Mouse (Mus musculus) frontal cortex, postnatal 36 days (tissue): ENCODE measurements around the gene Psmb6.

Source experiments
- DNase-seq, 2 experiments: peaks; one replicate each; pipeline ENCODE4 v3.0.0; 2022; ENCODE audit warnings: low spot score in 2 of 2

Gene Psmb6

GRCm38 (mm10) chr11:70525184-70525678, at the start of gene Psmb6:
TSS of gene Psmb6 (plus strand) at chr11:70525367.
- DNase-seq: peak; percentile 91 to 95

DNA sequence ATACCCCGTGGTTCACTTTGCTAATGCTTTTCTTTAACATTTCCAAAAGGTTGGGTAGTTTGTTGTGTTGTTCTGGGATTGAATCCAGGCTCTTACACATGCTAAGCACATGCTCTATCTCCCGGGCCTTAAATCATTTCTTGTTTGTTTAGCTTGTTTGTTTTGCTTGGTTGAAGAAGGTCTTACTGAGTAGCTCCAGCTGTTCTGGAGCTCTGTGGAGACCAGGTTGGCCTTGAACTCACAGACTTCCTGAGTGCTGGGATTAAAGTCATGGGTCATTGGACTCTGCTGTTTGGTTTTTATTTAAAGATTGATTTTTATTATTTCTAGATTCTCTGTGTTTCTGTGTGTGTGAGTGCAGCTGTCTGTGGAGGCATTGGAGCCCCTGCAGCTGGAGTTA, 39.7 kb upstream of the Psmb6 start:
- no peak for DNase-seq

- DNase-seq: no peak
Observed at GRCm38 (mm10) chr11:70487816-70488215, 37.4 kb upstream of the Psmb6 start.

GRCm38 (mm10) chr11:70489138-70489537, 36.0 kb upstream of the Psmb6 start:
- peak; percentile 9 to 26 for DNase-seq

DNA sequence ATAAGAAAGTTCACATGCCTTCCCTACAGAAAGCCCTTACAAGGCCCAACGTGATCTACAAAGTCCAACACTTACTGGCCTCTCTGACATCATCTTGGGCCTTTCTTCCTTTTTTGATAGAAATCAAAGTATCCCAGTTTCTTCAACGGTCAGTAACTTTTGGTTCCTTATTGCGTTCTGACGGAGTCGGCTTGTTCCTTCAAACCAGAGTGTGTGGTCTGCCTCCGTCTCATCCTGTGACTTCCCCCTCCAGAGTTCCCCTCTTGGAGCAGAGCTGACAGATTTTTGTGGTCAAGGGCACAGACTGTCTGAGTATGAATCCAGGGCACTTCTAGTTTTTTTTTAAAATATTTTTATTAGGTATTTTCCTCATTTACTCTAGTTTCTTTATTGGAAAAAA, 35.5 kb upstream of the Psmb6 start:
- peak in 1 of 2 experiments; percentile 2 for DNase-seq

GRCm38 (mm10) chr11:70499566-70500475, 25.3 kb upstream of the Psmb6 start:
- DNase-seq: no peak

- DNase-seq: no peak
Observed at GRCm38 (mm10) chr11:70500476-70500812, 24.7 kb upstream of the Psmb6 start.

- DNase-seq: no peak
Observed at GRCm38 (mm10) chr11:70502018-70502417, 23.1 kb upstream of the Psmb6 start.

- no peak for DNase-seq
Observed at GRCm38 (mm10) chr11:70504970-70505369, 20.2 kb upstream of the Psmb6 start, which contains the start of gene Tm4sf5. TSS of gene Tm4sf5 (plus strand) at chr11:70505244.

- DNase-seq: peak; percentile 21 to 50
Observed at GRCm38 (mm10) chr11:70506385-70506784, 18.8 kb upstream of the Psmb6 start.

- no peak for DNase-seq
Observed at GRCm38 (mm10) chr11:70506962-70507515, 18.1 kb upstream of the Psmb6 start.

DNA sequence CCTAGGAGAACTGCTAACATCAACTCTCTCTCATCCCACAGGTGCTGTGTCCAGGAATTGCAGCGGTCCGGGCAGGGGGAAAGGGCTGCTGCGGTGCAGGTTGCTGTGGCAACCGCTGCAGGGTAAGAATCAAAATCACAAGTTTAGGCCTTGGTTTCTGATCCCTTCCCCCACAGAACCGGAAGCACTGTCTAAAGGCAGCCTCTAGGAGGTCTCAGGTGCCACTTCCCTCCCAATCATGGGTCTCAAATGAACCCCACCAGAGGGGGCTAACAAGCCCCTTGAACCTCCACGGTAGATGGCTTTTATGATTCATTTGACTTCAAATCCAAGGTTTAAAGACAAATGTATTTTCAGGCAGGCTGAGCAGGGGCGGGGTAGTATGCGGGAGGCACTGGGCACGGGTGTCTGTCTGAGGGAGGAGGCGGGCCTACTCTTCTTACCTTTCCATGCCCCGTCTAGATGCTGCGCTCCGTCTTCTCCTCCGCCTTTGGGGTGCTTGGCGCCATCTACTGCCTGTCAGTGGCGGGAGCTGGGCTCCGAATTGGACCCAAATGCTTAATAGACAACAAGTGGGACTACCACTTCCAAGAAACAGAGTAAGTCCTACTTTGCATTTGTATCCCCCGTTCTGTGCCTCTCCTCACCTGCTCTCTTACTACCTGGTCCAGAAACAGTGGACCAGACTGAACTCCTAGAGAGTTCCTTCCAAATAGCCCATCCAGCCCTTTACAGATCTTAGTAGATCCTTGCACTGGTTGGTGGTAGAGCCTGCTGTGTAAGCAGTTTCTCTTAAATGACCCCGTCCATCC, 15.2 kb upstream of the Psmb6 start:
- peak; percentile 30 to 37 for DNase-seq

DNA sequence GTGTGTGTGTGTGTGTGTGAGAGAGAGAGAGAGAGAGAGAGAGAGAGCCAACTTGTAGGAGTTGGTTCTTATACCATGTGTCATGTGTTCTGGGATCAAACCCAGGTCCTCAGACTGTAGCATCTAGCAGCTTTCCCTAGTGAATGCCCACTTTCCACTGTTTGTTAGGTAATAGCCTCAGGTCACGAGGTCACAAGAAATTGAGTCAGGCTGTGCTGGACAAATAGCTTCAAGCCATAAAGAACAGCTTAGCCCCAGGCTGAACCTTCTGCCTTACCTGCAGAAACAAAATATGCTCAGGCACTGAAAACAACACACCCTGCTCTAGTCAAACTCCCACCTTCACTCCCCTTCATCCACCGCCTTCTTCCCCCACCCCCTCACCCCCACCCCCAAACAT, 13.9 kb upstream of the Psmb6 start:
- DNase-seq: no peak

- DNase-seq: no peak
Observed at GRCm38 (mm10) chr11:70511825-70512224, 13.3 kb upstream of the Psmb6 start.

DNA sequence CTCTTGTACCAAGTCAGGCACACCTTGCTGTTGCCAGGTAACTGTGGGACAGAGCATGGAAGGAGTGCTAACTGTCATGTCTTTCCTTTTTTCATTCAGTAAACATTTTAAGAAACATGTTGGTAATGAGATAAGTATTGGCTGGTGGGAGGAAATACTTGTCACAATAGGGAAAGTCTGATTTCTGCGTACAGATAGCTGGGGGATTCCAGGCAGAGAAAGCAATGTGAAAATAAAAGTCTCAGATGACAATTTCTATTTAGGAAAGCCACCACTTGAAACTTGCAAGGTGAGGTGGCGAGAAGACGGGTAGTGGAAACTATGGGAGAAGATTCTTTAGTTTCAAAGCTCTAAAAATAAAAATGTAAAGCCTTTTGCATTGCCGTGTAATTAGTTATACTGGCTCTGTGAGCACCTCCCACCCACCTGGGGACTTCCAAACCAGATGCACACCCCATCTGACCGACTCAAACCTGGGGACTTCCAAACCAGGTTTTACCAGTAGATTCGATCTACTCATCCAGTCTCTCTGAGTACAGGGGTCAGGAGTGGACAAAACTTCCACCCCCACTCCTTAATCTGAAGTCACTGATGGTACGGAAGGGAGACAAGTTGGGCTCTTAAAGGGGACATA, 12.3 kb upstream of the Psmb6 start:
- no peak for DNase-seq

DNA sequence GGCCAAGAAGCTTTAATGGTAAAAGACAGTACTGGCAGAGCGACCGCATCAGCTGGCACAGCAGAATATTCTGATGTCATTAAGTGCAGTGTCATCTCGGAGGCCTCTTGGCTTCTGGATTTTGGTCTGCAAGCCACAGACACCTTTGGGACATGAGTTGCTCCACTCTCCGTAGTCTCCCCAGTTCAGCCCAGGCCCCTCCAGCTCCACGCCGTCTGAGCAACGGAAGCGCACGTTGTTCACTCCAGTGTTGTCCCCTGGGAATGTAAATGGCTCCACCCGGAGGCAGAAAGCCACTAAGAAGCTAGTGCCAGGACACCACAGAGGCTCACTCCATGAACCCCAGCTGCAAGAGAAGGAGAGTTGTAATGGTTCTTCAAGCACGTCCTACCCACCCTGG, 11.6 kb upstream of the Psmb6 start:
- no peak for DNase-seq

DNA sequence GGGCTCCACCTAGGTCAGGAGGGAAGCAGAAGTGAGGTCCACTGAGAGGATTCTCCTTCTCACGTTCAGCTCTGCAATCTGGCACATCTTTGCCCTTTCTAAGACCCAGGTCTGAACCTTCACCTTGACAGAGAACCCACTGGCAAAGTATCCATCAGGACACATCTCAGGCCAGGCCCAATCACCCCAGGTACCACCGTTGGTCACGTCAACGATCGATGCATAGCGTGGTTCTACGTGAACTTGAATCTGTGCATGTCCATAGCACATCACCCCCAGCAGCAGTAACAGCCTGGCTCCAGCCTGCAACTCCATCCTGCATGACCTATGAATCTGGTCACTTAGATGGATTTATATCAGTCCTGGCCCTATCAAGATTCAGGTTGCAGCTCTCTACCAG, 10.9 kb upstream of the Psmb6 start, which contains the start of gene Vmo1:
Vmo1 (minus strand) TSS at position 329 of the 400 bp plus-strand sequence.
- DNase-seq: no peak

GRCm38 (mm10) chr11:70516352-70516751, 8.8 kb upstream of the Psmb6 start:
- peak; percentile 17 to 48 for DNase-seq

DNA sequence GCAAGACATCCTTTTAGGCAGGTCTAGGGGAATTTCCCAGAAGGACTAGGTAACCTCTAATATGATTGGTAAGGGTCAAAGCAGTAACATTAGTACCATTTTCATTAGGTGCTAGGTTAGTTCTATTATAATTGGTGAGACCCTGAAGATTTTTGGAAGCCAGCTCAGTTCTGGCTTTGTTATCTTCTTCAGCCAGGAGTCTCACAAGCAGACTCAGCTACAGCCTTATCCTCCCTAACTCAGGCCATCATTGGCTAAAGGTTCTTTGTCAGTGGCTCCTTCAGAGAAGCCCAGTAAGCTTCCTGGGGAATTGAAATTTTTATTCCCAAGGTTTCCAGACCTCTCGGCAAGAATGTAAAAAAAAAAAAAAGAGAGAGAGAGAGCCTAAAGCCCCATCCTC, 6.7 kb upstream of the Psmb6 start:
- DNase-seq: no peak

DNA sequence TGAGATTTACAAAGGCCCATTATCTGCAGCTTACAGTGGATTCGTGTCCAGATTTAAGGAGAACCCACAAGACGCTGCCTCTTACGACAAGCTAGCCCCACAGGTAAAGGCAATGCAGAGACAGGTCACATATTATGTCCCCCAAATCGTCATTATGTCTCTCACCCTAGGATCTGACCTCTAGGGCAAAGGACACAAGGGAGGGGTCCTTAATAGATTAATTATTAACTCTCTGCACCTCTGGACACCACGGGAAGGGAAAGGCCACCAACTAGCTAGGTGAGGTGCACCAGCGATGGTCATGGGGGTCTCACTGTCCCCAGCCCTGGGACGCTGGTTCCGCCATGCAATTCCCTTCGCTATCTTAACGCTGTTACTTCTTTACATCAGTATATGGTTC, 6.2 kb upstream of the Psmb6 start, which contains the start of gene Gltpd2:
Gltpd2 (plus strand) TSS at position 274 of the 400 bp plus-strand sequence.
- DNase-seq: no peak

GRCm38 (mm10) chr11:70520178-70520769, 4.9 kb upstream of the Psmb6 start:
- no peak for DNase-seq
